Mouse (Mus musculus) pancreas, adult 10 weeks (tissue): ENCODE results near the gene Rps6kl1. TPM values are rescaled to one million over a fixed set of nuclear protein-coding genes. Genes with fewer than 3 reads are reported as not detected.

Experiments used
- polyA plus RNA-seq: library from polyadenylated mRNA; stranded (reverse); fragments of 350-450 nt; fragmentation: Illumina TruSeq; extraction: RNeasy Lipid Tissue Mini Kit (QIAGEN cat#74804); gene quantifications from one replicate; pipeline ENCODE4 v1.2.3, GENCODE M21; 2015; ENCODE audit warnings: low read depth, low replicate concordance; ENCODE audit not compliant: insufficient read depth

The Rps6kl1 gene
- polyA plus RNA-seq = 0.66 TPM

DNA sequence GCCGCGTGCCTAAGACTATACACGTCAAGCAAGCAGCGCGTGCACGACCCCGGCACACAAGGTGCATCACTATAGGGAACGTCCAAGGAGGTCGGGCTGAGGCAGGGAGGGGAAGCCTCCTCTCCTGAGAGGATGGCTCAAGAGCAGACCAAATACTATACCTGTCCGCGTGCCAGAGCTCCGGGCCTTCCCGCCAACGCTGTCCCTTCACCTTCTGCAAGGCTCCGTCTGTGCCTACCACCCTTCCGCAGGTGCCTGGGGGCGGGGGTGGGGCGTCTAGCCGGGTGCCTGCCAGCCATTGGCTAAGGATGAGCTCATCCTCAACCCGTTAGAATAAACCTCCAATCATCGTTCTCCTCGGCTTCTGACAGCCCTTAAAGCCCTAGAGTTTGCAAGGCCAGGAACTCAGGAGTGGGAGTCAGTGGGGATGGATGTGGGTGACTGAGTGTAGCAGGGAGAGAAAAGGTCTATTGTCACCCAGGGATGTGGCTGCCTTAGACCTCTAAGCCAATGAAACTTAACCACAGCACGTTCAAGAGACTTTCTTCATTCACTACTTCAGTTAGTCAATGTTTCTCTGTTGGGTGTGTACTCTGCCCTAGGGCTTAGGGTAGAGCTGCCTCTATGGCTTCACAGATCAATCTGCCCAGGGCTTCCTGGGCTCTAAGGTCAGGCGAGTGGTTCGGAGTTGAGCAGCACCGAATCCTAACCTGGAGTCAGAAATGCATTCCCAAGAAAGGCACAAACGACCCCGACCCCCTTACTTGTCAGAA, at the start of gene Rps6kl1:
TSS of gene Rps6kl1 (minus strand) at position 263 of the 773 bp plus-strand sequence.

DNA sequence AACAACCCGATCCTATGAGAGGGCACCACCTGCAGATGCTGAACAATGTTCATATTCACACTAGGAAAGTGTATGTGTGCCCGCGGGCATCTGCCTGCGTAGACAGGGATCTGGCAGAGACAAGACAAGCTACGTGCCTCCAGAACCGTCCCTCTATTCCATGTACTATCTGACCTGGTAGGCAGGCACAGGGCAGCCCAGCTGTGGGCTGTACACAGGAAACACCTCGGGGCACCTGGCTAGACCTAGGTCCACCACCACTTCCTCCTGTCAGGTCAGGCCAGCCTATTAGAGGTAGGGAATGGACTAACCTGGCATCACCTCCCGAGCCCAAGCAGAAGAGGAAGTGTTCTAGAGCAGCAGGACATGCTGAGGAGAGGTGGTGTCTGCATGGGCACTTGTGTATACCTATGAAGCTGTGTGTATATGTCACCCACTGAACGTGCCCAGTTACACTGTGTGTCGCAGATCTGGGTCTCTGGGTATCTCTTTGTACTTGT, 26.7 kb upstream of the Rps6kl1 start, which contains the start of gene Pgf:
TSS of gene Pgf (minus strand) at position 51 of the 500 bp plus-strand sequence.

DNA sequence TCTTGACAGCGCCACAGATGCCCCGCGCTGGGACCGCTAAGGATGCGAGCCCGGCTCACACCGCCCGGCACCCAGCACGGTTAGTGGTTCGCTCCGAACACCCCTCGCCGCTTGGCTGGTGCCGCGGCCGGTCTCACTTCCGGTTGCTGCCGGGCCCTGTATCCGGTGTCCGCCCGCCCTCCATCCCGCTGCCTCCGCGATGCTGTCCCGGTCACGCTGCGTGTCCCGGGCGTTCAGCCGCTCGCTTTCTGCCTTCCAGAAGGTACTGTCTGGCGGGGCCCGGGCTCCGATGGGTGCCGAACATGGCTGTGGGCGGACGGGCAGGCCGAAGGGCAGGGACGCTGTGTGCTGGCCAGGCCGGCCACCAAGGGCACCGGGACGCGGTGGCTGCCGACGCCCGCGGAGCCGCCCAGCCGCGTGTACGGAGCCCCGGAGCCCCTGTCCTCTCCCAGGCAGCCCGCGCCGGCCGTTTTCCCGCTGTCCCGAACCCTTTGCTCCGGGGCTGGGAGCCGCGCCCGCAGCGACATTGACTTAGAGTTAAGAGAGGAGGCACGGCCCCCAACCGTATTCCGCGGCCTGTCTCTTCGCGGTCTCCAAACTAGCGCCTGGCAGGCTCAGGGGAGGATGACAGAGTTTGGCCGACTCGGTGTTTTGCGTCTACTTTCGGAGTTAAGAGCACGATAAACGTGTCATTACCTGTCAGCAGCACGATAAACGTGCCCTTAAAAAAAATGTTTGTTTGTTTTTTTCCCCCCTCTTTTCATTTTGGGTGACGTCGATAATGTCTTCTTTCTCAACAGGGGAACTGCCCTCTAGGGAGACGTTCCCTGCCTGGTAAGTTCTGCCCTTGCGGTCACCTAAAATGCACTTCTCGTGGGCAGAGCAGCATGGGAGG, 40.1 kb downstream of the Rps6kl1 start, which contains the start of the genes Prox2 and Dlst:
TSS of gene Prox2 (minus strand) at position 62 of the 895 bp plus-strand sequence.
TSS of gene Dlst (plus strand) at position 136 of the 895 bp plus-strand sequence.

Other genes with a start within 250 kb of the Rps6kl1 start
- gene Fcf1, start 180.4 kb downstream of the Rps6kl1 start, polyA plus RNA-seq = 18.8 TPM
- 4.5 TPM for gene Arel1, start 180.4 kb downstream of the Rps6kl1 start, polyA plus RNA-seq
- 14.7 TPM for gene Ylpm1, start 154.9 kb downstream of the Rps6kl1 start, polyA plus RNA-seq
- gene Prox2, start 40.5 kb downstream of the Rps6kl1 start, polyA plus RNA-seq = 0.61 TPM
- 31.9 TPM for gene Dlst, start 40.4 kb downstream of the Rps6kl1 start, polyA plus RNA-seq
- gene Pgf, start 26.5 kb upstream of the Rps6kl1 start, polyA plus RNA-seq = 12.8 TPM
- 25.4 TPM for gene Eif2b2, start 68.2 kb upstream of the Rps6kl1 start, polyA plus RNA-seq
- 3.1 TPM for gene Mlh3, start 119.3 kb upstream of the Rps6kl1 start, polyA plus RNA-seq
- gene Acyp1, start 137.2 kb upstream of the Rps6kl1 start, polyA plus RNA-seq = 4.1 TPM
- gene Zc2hc1c, start 137.3 kb upstream of the Rps6kl1 start, polyA plus RNA-seq = 0.81 TPM
- gene Nek9, start 188.1 kb upstream of the Rps6kl1 start, polyA plus RNA-seq = 11.6 TPM
- gene Tmed10, start 223.6 kb upstream of the Rps6kl1 start, polyA plus RNA-seq = 76.1 TPM